Mouse (Mus musculus) forelimb bud, embryonic 11.5 days (tissue): ENCODE results near the gene Mfrp.
"Not testable (repeated sequence)": the region's sequence is repeated elsewhere in the genome, so short reads cannot be mapped to it uniquely, and the experiment has no call there.

ENCODE experiments used
- DNase-seq: peaks from one replicate; pipeline ENCODE4 v3.0.0-alpha.2; 2012; ENCODE audit warnings: low read depth, low spot score

Gene Mfrp

GRCm38 (mm10) chr9:44105781-44106180, 4.3 kb downstream of the Mfrp start:
- DNase-seq = no peak

GRCm38 (mm10) chr9:44106182-44106581, 4.7 kb downstream of the Mfrp start:
- DNase-seq = no peak

DNA sequence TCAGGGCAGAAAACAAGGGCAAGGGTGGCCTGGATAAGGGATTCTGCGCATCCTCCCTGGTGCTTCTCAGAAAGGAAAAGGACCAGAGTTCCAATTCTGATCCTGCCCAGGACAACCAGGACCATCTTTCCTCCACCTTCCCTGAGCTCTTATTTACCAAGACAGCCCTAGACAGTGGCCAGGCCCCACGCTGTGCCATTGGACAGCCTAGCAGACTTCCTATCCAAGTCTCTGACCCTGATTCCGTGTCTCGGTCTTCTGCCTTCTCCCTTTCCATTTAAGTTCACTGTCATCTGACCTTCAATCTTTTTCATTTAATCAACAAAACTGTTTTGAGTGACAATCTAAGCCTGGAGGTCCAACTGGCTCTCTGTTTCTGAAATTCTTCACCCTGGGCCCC, 5.1 kb downstream of the Mfrp start:
- DNase-seq = no peak

DNA sequence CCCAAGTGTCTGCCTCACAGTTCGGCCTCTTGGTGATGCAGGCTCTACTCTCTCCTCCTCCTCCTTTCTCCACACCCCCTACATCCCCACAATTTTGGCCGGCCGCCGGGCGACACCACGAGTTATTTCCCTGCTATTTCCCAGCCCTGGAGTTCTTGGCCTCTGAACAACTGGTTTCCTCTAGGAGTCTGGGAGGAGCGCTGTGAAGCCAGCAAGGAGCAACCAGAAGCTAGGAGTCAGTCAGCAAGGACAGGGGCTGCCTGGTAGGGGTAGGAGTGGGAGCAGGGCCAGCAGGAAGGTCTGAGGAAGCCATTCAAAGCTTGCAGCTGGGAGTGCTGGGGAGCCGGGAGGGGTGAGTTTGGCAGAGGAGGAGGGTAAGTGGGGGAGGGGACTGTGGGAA, 5.6 kb downstream of the Mfrp start, which contains the start of gene C1qtnf5:
C1qtnf5 (plus strand) TSS at position 136 of the 400 bp plus-strand sequence.
- DNase-seq = no peak

DNA sequence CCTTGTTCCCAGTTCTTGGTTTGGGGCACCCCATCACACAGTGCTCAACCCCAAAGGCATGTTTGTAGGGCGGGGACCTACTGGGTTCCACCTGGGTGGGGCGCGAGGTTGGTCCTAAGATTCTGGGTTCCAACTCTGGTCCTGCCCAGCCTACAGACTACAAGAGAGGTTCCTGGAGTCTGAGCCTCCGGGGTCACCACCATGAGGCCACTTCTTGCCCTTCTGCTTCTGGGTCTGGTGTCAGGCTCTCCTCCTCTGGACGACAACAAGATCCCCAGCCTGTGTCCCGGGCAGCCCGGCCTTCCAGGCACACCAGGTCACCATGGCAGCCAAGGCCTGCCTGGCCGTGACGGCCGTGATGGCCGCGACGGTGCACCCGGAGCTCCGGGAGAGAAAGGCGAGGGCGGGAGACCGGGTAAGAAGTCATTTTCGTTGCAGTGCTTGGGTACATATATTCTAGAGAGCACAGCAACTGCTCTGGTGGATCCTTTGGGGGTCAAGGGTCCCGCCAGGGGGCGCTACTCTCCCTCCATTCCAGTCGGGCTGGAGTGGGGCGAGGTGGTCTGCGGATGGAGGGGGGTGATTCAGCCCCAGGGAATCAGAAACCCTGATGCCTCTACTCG, 6.1 kb downstream of the Mfrp start:
- no peak for DNase-seq

DNA sequence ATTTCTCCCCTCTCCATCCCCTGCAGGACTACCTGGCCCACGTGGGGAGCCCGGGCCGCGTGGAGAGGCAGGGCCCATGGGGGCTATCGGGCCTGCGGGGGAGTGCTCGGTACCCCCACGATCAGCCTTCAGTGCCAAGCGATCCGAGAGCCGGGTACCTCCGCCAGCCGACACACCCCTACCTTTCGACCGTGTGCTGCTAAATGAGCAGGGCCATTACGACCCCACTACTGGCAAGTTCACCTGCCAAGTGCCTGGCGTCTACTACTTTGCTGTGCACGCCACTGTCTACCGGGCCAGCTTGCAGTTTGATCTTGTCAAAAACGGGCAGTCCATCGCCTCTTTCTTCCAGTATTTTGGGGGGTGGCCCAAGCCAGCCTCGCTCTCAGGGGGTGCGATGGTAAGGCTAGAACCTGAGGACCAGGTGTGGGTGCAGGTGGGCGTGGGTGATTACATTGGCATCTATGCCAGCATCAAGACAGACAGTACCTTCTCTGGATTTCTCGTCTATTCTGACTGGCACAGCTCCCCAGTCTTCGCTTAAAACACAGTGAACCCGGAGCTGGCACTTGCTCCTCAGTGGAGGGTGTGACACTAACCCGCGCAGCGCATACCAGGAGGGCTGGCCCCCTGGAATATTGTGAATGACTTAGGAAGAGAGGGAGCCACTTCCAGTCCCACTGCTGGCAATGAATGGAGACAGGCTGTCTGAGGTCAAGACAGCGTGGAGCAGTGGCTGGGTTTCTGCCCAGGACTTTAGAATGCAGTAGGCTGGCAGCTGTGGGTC, 6.9 kb downstream of the Mfrp start:
- DNase-seq = no peak

DNA sequence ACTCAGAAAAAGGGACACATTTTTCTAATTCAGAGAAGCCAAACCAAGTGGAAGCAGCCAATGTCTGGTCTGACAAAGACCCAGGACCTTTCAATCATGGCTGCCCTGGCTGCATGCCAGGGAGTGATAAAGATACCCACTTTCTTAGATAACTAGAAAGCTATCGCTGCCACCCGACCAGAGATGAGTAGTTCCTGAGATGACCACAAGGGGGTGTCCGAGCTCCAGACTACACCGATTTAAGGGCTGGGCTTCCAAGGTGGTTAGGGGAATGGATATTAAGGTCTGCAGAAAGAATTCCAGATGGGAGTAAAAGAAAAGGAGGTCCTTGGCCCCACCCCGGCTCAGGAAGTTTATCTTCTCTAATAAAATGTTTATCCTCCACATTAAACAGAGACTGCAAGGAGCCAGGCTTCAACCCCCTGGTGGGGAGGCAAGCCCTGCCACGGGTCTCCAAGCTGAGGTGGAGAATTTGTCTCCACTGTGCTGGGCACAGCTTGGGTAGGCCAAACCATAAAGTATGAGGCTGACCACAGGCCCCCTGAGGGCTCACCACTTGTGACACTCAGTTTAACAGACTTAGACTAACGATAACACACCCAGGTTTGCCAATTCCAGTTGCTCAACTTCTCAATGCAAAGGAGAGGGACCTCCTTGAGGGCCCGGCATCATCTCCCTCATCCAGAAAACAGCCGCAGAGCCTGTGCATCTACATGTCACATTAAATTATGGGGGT, 8.0 kb downstream of the Mfrp start:
- DNase-seq = peak; percentile 81

DNA sequence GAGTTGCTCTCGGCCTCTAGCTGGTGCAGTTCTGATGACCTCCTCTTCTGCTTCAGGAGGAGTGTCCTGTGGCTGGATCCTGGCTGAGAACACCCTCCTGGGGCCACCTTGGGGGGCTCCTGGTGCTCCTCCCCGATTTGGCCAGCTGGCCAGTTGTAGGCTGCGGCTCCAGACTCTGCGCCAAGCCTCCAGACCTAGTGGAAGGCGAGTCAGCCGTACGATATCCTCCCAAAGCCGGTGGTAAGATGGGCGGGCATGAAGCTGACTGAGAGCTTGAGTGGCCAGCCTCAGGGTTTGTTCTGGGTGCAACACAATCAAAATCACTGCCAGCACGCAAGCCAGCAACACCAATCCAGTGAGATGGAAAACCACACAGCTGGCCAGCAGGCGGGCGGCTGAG, 10.4 kb downstream of the Mfrp start:
- not testable (repeated sequence) for DNase-seq

DNA sequence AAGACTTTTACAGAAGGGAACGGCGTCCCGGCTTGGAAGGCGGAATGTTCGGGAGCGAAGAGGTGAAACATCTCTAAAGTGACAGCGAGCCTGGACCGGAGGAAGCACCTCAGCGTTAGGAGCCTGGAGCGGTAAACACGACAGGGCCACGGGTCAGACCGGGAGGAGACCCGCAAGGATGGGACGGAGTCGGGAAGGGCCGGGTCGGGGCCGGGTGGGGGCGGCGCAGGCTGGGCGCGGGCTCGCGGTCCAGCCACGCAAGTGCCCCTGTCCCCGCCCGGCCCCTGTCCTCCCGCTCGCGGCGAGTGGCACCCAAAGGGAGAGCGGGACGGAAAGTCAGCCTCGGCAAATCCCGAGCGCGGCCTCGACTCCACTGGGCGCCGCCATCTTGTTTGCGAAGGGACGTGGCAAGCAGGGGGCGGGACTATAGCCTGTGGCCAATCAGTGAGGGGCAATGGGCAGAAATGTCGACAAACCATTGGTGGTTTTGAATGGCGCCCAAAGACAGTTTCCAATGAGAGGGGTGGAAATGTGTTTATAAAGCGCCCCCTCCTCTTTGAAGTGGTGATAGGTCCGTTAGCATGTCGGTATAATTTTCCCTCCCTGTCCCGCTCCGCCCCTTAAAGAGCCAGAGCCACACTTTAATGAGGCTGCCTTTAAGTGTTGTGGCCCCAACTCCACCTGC, 11.7 kb downstream of the Mfrp start, which contains the start of the genes Gm49380 and Rnf26:
Gm49380 (minus strand) TSS at position 396 of the 685 bp plus-strand sequence.
Rnf26 (minus strand) TSS at position 413 of the 685 bp plus-strand sequence.
- DNase-seq = peak; percentile 98

GRCm38 (mm10) chr9:44114453-44114852, 12.9 kb downstream of the Mfrp start:
- DNase-seq = no peak

GRCm38 (mm10) chr9:44115599-44115998, 14.1 kb downstream of the Mfrp start:
- DNase-seq = no peak

DNA sequence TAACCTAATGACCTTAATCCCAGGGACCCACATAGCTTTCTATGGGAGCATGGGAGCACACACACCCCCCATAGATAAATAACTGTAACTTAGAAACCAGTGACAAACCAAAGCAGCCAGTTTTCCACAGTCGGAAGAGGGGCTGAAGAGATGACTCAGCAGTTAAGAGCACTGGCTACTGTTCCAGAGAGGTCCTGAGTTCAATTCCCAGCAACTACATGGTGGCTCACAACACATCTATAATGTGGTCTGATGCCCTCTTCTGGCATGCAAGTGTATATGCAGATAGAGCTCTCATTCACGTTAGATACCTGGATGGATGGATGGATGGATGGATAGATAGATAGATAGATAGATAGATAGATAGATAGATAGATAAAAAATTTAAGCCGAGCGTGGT, 14.7 kb downstream of the Mfrp start:
- DNase-seq = no peak

- no peak for DNase-seq
Measured at GRCm38 (mm10) chr9:44119011-44119410, 17.5 kb downstream of the Mfrp start.

GRCm38 (mm10) chr9:44119948-44120465, 18.5 kb downstream of the Mfrp start:
- no peak for DNase-seq

- no peak for DNase-seq
Measured at GRCm38 (mm10) chr9:44124317-44124716, 22.8 kb downstream of the Mfrp start.

DNA sequence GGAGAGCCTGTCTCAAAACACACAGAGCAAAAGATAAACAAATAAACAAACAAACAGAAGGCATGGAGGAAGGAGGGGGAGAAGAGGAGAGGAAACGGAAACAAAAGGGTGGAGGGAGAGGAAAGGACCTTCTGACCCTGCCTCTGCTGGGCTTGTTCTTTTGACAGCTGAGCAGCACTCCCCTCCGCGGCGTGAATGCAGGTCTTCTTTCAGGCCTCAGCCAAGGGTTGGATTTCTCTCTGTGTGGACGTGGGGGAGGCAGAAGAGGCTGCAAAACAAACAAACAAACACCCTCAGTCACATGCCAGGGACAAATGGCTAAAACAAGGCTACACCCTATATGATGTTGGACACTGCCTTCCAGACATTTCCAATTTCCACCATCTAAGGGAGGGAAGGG, 23.5 kb downstream of the Mfrp start:
- DNase-seq = no peak

DNA sequence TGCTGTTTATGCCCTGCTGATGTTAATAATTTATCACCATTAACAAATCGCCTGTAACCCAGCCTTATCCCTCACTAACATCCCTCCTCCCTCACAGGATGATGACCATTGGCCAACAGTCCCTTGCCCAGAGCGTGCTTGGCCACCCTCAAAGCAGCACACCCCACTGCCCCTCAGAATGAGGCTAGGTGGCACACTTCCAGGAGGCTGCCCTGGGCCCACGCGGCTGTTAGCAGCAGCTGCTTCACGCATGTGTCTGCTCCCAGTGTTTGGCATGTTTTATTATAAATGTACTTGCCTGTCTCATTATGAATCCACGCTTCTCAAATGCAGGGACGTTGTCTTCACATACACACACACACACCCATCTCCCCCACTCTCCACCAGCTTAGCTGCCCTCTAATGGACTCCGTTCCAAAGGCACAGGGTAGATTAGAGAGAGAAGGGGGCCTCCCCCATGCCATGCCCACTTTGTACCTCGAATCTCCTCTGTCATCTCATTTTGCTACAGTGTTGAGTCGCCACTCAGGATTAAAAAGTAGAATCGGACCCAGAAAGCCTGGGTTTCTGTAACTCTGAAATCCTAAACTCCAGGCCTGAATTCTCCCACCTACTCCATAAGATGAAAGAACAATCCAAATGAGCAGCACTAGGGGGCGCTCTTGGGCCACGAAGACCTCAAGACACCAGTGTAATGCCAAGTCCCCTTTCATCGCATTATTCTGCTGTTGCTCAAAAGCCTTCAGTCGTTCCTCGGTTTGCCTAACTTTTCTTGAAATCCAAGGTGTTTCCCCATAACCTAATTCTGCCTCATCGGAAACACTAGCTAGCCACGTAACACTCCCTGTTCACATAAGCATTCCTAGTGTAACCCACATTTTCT, 24.3 kb downstream of the Mfrp start:
- DNase-seq = peak; percentile 88

DNA sequence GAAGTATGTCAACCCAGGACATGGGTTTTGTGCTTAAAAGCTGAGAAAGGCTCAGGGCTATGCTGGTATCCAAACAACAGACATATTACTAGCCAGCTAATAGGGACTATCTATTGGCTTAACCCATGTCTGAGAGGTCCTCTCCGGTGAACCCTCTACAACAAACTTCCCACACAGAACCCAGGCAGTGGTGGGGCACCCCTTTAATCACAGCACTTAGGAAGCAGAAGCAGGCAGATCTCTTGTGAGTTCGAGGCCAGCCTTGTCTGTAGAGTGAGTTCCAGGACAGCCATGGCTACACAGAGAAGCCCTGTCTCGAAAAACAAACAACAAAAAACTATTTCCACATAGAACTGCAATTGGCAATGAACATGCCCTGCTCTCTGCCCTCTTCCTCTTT, 25.2 kb downstream of the Mfrp start:
- no peak for DNase-seq

- DNase-seq = no peak
Measured at GRCm38 (mm10) chr9:44127351-44127801, 25.8 kb downstream of the Mfrp start.

DNA sequence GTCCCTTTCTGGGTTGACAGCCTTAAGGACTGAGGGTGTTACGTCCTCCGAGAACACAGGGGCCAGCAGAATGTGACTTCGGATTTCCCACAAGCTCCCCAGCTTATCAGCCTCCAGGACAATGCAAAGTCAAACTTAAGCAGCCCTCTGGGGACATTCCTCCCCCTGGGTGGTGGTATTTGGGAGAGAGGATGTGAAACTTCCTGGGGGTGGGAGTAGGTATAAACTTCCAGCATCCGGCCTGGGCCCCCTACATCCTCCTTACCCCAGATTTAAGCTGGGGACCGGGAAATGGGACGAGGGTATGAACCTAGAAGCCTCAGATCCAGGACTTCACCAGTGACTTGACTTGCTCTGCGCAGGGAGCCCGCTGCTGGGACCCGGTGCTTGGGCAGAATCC, 28.1 kb downstream of the Mfrp start:
- DNase-seq = no peak
